Mouse (Mus musculus) olfactory bulb, adult 2 months (tissue): ENCODE measurements around the gene Galnt14. TPM values are rescaled to one million over a fixed set of nuclear protein-coding genes. Genes with fewer than 3 reads are reported as not detected.

Experiments
- H3K27ac ChIP-seq: fragments of 200-500 bp; 2 replicates; pipeline ENCODE4 v1.5.1; 2012; ENCODE audit warnings: low read depth, low read length; ENCODE audit not compliant: insufficient read depth
- H3K4me1 ChIP-seq: fragments of 200-500 bp; 2 replicates; pipeline ENCODE4 v1.6.1; 2012; ENCODE audit warnings: low read length; ENCODE audit not compliant: control insufficient read depth, insufficient read depth
- H3K4me3 ChIP-seq: fragments of 200-500 bp; 2 replicates; pipeline ENCODE4 v1.5.1; 2012; ENCODE audit warnings: mild to moderate bottlenecking, low read depth, low read length, moderate library complexity; ENCODE audit not compliant: insufficient read depth
- CTCF ChIP-seq: fragments of 200-500 bp; IDR thresholded peaks from 2 replicates; pipeline ENCODE4 v1.5.1; 2012; ENCODE audit warnings: low read depth, mild to moderate bottlenecking, low read length, moderate library complexity; ENCODE audit not compliant: insufficient read depth
- POLR2A ChIP-seq: fragments of 200-500 bp; IDR thresholded peaks from 2 replicates; pipeline ENCODE4 v1.6.1; 2012; ENCODE audit warnings: mild to moderate bottlenecking, low read depth, low read length, moderate library complexity; ENCODE audit not compliant: insufficient read depth
- WGBS: fragments of 180-500 bp; shearing (Covaris S2); methylation state at CpG from one replicate; pipeline ENCODE4 v1.1.7; 2018; 5-methylcytosine and 5-hydroxymethylcytosine counted together
- polyA plus RNA-seq: library from polyadenylated mRNA; stranded (reverse); fragments of >200 nt; gene quantifications from 2 replicates; pipeline ENCODE4 v1.2.4, GENCODE M21; 2012; ENCODE audit warnings: low replicate concordance; ENCODE audit not compliant: missing spikeins, insufficient read depth, insufficient read length

Gene Galnt14
- polyA plus RNA-seq, 1 experiment, result not detected

- H3K4me3 ChIP-seq, result no peak overlapping the region
- WGBS, result 75% methylated on average over 13 of the region's 13 CpGs
- no peak overlapping the region for H3K27ac ChIP-seq
- TF ChIP-seq POLR2A (no peak), CTCF (no peak)
- no peaks in the 10 kb centered on the region for H3K4me1 ChIP-seq
Observed at GRCm38 (mm10) chr17:73507804-73508535, 202.3 kb downstream of the Galnt14 start.

- Histone ChIP-seq H3K27ac (no peak overlapping the region), H3K4me1 (peaks cover 5% of the 10 kb centered on the region; the same call in 1 of the 2 replicates), H3K4me3 (no peak overlapping the region)
- 96% methylated on average over 4 of the region's 4 CpGs for WGBS
- TF ChIP-seq POLR2A, result no peak
- no peak for TF ChIP-seq CTCF
Observed at GRCm38 (mm10) chr17:73504111-73504510, 206.1 kb downstream of the Galnt14 start.

- no peak overlapping the region for H3K27ac ChIP-seq
- H3K4me3 ChIP-seq, result no peak overlapping the region
- TF ChIP-seq CTCF (no peak), POLR2A (no peak)
- 74% methylated on average over 4 of the region's 4 CpGs for WGBS
- peaks cover 5% of the 10 kb centered on the region; the same call in 1 of the 2 replicates for H3K4me1 ChIP-seq
Observed at GRCm38 (mm10) chr17:73502613-73503012, 207.6 kb downstream of the Galnt14 start.

GRCm38 (mm10) chr17:73489519-73489918 is 220.7 kb downstream of the Galnt14 start:
- WGBS, result 71% methylated on average over 4 of the region's 4 CpGs
- Histone ChIP-seq H3K4me3 (no peak overlapping the region), H3K4me1 (peaks cover 2% of the 10 kb centered on the region; the same call in 1 of the 2 replicates), H3K27ac (no peak overlapping the region)
- TF ChIP-seq CTCF, result no peak
- no peak for TF ChIP-seq POLR2A

- H3K4me1 ChIP-seq, result peaks cover 2% of the 10 kb centered on the region; the same call in 1 of the 2 replicates
- H3K4me3 ChIP-seq, result no peak overlapping the region
- H3K27ac ChIP-seq, result no peak overlapping the region
- TF ChIP-seq CTCF (no peak), POLR2A (no peak)
- WGBS, result 27% methylated on average over 13 of the region's 13 CpGs
Observed at GRCm38 (mm10) chr17:73487792-73488191, 222.5 kb downstream of the Galnt14 start.

GRCm38 (mm10) chr17:73487380-73487779 is 222.9 kb downstream of the Galnt14 start:
- Histone ChIP-seq H3K4me3 (no peak overlapping the region), H3K4me1 (peaks cover 2% of the 10 kb centered on the region; the same call in 1 of the 2 replicates), H3K27ac (no peak overlapping the region)
- WGBS, result 73% methylated on average over 3 of the region's 3 CpGs
- TF ChIP-seq CTCF (no peak), POLR2A (no peak)

GRCm38 (mm10) chr17:73477096-73478076 is 232.9 kb downstream of the Galnt14 start:
- H3K27ac ChIP-seq, result no peak overlapping the region
- 34% methylated on average over 11 of the region's 11 CpGs for WGBS
- TF ChIP-seq CTCF, result no peak
- TF ChIP-seq POLR2A, result no peak
- no peak overlapping the region for H3K4me3 ChIP-seq
- peaks cover 5% of the 10 kb centered on the region for H3K4me1 ChIP-seq

- Histone ChIP-seq H3K4me1 (peaks cover 5% of the 10 kb centered on the region), H3K4me3 (no peak overlapping the region), H3K27ac (no peak overlapping the region)
- 40% methylated on average over 7 of the region's 7 CpGs for WGBS
- TF ChIP-seq CTCF (no peak), POLR2A (no peak)
Observed at GRCm38 (mm10) chr17:73474371-73474770, 235.9 kb downstream of the Galnt14 start.
